Mouse (Mus musculus): ENCODE results near the gene Pilrb2.

GRCm38 (mm10) chr5:137822126-137822525, 49.5 kb downstream of the Pilrb2 start:
- TF ChIP-seq POLR2A (IDR thresholded peaks at IDR 0.05; ENCODE audit: low read depth, low read length) (no peak), CTCF (IDR thresholded peaks at IDR 0.05; ENCODE audit: extremely low read depth, insufficient read depth, insufficient read length, insufficient replicate concordance) (no peak)

Measured in spleen, adult 2 months (tissue).